Mouse (Mus musculus): ENCODE results near the gene Zbed4.

DNA sequence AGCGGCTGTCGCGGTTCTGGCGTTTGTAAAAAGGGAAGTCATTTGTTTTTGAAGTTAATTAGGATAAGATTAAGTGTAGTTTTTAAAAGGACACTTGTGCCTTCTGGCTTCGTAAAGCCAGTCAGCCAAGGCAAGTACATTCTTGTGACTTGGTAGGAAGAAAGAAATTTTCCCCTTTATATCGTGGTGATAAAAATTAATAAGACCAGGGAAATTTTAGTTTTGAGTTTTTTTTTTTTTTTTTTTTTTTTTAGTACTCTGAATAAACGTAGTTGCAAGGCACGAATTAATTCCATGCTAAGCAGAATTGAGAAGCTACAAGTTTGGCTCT is 908 bp downstream of the Zbed4 start:
- TF ChIP-seq EP300 (IDR thresholded peaks at IDR 0.05; ENCODE audit: low read depth in 1 of 2, low read length in 2 of 2) (no peak; a peak in 1 of 4 replicates), ETS1 (IDR thresholded peaks at IDR 0.05; ENCODE audit: low read depth, low read length) (peak; percentile 35; the same call in 1 of the 2 replicates), E2F4 (IDR thresholded peaks at IDR 0.05; ENCODE audit: borderline replicate concordance, low read depth, low read length) (no peak), CTCF (IDR thresholded peaks at IDR 0.05 in 2 of 3, conservative IDR thresholded peaks at IDR 0.05 in 1 of 3; ENCODE audit: control insufficient read depth in 1 of 3, insufficient read depth in 1 of 3, low read depth in 2 of 3, low read length in 3 of 3, poor library complexity in 1 of 3, severe bottlenecking in 1 of 3) (no peak), USF2 (IDR thresholded peaks at IDR 0.05; ENCODE audit: borderline replicate concordance in 1 of 2, insufficient read depth in 1 of 2, low read depth in 1 of 2, low read length in 2 of 2) (no peak), POLR2A (IDR thresholded peaks at IDR 0.05; ENCODE audit: control insufficient read depth in 1 of 2, insufficient read depth in 1 of 2, low read depth in 1 of 2, low read length in 2 of 2, poor library complexity in 1 of 2) (no peak), CHD2 (IDR thresholded peaks at IDR 0.05; ENCODE audit: low read length) (no peak), NELFE (IDR thresholded peaks at IDR 0.05; ENCODE audit: low read depth, low read length) (no peak), HCFC1 (IDR thresholded peaks at IDR 0.05; ENCODE audit: low read depth, low read length) (peak; percentile 8; the same call in 1 of the 2 replicates), USF1 (IDR thresholded peaks at IDR 0.05; ENCODE audit: low read depth, low read length) (no peak), TCF12 (IDR thresholded peaks at IDR 0.05; ENCODE audit: low read depth, low read length) (no peak), SIN3A (IDR thresholded peaks at IDR 0.05; ENCODE audit: low read length) (peak; percentile 84), POLR2AphosphoS2 (IDR thresholded peaks at IDR 0.05; ENCODE audit: low read length) (no peak), UBTF (IDR thresholded peaks at IDR 0.05; ENCODE audit: borderline replicate concordance, insufficient read depth, low read depth, low read length) (0 out of 2 replicates have a peak, but pooled peaks have one; percentile 17)
